Mouse (Mus musculus) thymus, postnatal 36 days (tissue): ENCODE data around the gene Ifi203.
A peak's percentile ranks its signal among the peaks of the same experiment; 100 is the strongest.
"Not testable (repeated sequence)": the region's sequence is repeated elsewhere in the genome, so short reads cannot be mapped to it uniquely, and the experiment has no call there.

Source experiments
- DNase-seq, 2 experiments: peaks; one replicate each; pipeline ENCODE4 v3.0.0; 2022; ENCODE audit warnings: mixed read lengths in 2 of 2

The Ifi203 gene

DNA sequence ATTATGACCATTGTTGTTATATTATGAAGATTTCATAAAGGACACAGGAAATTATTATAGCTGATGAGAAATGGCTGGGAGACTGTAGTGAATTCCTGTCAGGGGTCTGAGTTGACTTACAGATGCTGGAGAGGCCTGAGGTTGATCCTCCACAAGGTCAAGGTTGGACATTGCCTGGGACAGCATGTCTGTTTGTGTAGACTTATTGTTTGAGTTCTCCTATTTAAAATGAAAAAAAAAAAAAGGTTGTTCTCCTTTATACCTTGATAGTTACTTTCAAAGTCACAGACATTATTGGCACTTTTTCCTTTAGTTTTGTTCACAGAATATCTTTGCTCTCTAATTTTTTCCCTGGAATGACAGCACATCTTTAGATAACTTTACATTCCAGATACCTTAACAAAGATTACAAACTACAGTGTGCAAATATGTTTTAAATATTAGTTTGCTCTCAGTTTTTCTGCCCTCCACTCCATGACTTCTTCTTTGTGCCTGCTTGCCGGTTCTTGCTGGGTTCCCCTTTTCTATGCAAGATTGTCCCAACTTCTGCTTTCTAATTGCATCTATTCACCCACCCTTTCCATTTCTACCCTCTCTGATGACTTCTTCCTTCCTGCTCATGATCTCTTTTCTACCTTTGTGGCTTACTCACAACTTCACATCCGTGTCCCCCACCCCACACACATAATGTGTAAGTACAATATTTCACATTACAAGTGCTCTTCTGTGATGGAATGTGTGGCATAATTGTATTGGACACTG, 55.3 kb downstream of the Ifi203 start:
- not testable (repeated sequence) for DNase-seq

DNA sequence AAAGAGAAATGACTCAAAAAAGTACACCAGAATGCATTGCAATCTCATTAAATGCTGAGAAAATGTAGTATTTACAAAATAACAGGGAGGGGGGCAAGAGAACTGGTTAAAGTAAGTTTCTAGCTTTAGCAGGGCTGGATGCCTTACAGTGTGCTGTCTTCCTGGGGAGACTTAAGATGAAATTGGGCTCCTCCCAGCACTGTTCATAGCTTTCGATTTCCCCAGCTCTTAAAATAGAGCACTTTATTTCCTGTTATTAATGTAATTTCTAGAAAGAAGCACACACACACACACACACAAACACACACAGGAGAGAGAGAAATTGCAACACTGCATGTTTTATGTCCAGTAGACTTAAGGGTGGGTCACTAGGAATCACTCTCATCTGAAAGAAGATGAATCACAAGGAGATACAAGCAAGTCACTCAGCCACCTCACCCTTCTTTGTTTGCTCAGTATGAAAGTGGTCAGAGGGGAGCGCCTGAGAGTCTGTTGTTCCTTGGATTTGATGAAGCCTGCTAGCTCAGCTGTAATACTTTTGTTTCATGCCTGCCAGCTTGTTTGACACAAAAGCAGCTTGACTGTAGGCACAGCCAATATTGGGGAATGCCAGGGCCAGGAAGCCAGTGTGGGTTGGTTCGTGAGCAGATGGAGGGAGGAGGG, 62.3 kb downstream of the Ifi203 start:
- peak; percentile 13 to 14 for DNase-seq

DNA sequence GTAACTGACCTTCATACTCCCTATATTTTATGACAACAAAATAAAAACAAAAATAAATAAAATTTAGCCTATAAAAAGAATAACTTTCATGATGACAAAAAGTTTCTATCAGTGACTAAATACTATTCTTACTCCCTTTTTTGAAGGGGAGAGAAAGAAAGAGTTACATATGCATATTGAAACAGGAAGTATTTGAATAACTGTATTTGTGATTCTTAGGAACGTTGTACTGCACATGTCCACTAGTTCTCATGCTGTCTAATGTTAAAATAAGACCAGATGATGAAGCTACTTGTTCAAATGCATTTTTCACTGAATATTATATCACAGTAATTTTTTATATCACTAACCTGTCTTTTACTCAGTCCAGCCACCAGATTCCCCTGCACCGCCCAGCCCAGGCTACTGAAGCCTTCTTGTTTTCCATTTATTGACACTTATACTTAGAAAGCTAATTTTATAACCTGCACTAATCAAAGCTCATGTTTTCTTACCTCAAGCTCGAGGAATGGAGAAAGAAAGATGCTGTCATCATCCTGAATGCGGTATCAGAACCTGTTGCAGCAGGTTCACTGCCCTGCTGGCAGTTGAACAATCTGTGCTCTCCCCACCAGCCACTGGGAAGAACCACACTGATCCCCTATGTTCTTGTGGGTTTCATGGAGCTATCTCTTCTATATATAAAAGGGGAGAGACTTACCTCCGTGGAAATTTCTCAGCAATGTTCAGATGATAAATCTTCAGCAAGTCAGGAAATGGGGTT, 63.1 kb downstream of the Ifi203 start:
- DNase-seq = not testable (repeated sequence)

DNA sequence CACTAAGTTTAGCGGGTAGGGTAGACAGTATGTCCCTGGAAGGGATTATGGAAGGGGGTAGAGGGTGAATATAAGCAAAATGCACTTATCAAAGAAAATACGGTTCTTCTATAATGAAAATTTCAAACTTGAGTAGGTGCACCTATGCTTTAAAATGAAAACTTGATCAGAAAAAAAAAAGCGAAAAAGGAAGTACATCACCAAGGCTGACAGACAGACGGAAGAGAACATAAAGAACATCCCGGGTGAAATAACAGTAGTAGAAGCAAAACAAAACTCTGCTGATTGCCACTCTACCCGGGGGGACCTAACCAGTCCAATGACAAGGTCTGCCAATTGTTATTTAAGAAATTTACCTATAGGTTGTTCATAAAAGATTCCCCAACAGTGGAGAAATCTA, 64.2 kb downstream of the Ifi203 start:
- DNase-seq = not testable (repeated sequence)

DNA sequence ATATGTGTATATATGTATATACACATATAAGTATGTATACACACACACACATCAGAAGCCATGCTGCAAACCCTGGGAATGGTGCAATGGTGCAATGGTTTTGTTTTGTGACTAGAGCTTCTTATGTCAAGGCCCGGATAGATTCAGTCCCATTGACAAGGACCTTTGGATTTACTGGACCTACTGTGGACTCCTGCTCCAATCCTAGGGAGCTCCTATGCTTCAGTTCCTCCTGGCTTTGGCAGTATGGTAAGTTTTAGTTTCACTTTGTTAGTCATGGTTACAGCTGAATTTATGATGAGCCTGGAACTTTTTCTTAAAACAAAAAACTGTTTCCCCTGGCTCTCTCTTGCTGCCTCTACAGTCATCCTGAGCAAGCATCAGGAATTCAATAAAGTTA, 65.3 kb downstream of the Ifi203 start:
- DNase-seq = not testable (repeated sequence)
